Mouse (Mus musculus): ENCODE data around the gene Sema4d. TPM values are rescaled to one million over a fixed set of nuclear protein-coding genes. Genes with fewer than 3 reads are reported as not detected.
"Not testable (repeated sequence)": the region's sequence is repeated elsewhere in the genome, so short reads cannot be mapped to it uniquely, and the experiment has no call there.

Gene Sema4d
- total RNA-seq, 1 experiment from 2014 or later, result 134 TPM

GRCm38 (mm10) chr13:51712022-51712421 is 81.5 kb downstream of the Sema4d start:
- ATAC-seq (replicated peaks; ENCODE audit: insufficient number of reproducible peaks, low FRiP score, low TSS enrichment, poor library complexity, severe bottlenecking), result no peak

- ATAC-seq (replicated peaks; ENCODE audit: insufficient number of reproducible peaks, low FRiP score, low TSS enrichment, poor library complexity, severe bottlenecking), result peak; percentile 60
Observed at GRCm38 (mm10) chr13:51710738-51711137, 82.8 kb downstream of the Sema4d start.

- no peak for ATAC-seq (replicated peaks; ENCODE audit: insufficient number of reproducible peaks, low FRiP score, low TSS enrichment, poor library complexity, severe bottlenecking)
Observed at GRCm38 (mm10) chr13:51705882-51706854, 87.4 kb downstream of the Sema4d start.

DNA sequence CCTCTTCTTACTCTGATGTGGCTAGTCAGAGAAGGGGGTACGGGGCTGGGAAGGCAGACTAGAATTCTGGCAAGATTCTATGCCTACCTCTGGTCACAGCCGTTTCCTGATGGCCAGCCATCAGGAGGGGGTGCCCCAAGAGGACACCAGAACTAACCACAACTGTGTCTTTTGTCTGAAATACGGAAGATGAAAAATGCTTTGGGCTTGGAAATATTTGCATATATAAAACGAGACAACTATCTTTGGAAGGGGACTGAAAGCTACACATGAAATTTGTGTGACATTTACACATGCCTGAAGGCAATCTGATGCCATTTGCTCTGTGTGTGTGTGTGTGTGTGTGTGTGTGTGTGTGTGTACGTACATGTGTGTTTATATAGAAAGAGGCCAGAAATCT is 89.7 kb downstream of the Sema4d start:
- no peak for ATAC-seq (replicated peaks; ENCODE audit: insufficient number of reproducible peaks, low FRiP score, low TSS enrichment, poor library complexity, severe bottlenecking)

DNA sequence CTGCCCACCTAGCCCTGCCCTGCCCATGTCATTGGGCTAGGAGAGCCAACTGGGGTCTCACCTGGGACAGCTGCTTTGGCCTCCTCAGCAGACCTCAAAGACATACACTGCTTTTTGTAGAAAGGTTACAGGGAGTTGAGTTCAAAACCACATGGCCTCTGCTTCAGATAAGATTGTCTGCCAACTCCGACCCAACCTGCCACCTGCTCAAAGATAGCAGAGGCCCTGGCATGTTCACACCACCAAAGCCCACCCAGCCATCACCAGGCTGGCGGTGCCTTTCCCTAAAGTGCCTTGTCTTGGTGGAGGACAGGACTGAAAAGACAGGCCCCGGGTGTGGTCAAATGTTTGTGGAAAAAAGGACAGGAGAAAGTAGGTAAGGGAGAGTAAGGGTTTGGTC is 95.2 kb downstream of the Sema4d start:
- ATAC-seq (replicated peaks; ENCODE audit: insufficient number of reproducible peaks, low FRiP score, low TSS enrichment, poor library complexity, severe bottlenecking), result no peak

DNA sequence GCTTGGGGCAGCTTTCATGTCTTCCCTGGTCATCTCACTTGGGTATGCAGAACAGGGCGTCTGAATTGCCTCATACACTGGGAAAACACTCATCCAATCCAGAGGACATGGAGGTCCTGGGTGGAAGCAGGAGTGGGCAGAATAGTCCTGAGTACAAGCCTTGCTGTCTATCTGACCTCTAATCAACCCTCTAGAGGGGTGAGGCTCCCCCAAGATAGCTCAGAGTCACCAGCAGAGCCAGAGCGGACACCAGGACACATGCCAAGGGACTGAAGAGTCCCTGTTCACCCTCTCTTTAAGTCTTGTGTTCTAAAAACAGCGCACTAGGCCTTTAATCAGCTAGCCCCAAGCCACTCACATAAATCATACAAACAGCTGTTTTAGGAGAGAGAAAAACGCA is 95.7 kb downstream of the Sema4d start:
- no peak for ATAC-seq (replicated peaks; ENCODE audit: insufficient number of reproducible peaks, low FRiP score, low TSS enrichment, poor library complexity, severe bottlenecking)

DNA sequence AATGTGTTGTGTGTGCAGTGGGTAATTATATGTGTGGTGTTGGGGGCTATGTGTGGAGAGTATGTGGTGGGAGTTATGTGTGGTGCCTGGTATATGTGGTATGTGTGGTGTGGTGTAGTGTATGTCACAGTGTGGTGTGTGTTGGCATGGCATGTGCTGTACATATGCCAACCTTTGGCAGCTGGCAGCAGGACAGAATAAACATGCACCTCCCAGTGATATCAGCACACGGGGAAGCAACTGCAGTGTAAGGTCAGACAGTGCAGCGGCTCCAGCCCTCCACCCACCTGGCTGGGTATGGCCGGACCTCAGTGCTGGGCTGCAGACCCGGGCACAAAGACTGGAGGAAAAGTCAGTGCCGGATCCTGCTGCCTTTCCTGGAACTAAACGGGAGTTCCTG is 96.1 kb downstream of the Sema4d start:
- ATAC-seq (replicated peaks; ENCODE audit: insufficient number of reproducible peaks, low FRiP score, low TSS enrichment, poor library complexity, severe bottlenecking), result no peak

GRCm38 (mm10) chr13:51696481-51696880 is 97.1 kb downstream of the Sema4d start:
- ATAC-seq (replicated peaks; ENCODE audit: insufficient number of reproducible peaks, low FRiP score, low TSS enrichment, poor library complexity, severe bottlenecking), result peak; percentile 80

GRCm38 (mm10) chr13:51688688-51689087 is 104.9 kb downstream of the Sema4d start:
- no peak for ATAC-seq (replicated peaks; ENCODE audit: insufficient number of reproducible peaks, low FRiP score, low TSS enrichment, poor library complexity, severe bottlenecking)

DNA sequence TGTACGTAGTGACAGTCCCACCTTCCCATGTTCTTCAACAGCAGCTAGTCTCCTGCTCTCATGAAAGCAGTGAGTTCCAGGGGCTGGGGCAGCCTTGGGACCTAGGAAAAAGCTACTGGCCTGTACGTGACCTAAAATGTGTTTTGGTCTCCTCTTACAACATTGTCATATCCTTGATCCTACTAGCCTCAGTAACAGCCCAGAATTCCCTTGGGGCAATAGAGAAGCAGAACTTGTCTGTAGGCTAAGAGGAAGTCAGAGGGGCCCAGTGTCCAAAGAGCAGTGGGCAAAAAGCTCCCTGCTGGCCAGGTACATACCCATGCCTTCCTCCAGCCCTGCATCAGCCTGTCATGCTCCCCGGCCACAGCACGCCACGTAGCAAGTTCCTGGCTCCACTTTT is 106.6 kb downstream of the Sema4d start:
- peak; percentile 49; the same call in 1 of the 2 replicates for ATAC-seq (replicated peaks; ENCODE audit: insufficient number of reproducible peaks, low FRiP score, low TSS enrichment, poor library complexity, severe bottlenecking)

DNA sequence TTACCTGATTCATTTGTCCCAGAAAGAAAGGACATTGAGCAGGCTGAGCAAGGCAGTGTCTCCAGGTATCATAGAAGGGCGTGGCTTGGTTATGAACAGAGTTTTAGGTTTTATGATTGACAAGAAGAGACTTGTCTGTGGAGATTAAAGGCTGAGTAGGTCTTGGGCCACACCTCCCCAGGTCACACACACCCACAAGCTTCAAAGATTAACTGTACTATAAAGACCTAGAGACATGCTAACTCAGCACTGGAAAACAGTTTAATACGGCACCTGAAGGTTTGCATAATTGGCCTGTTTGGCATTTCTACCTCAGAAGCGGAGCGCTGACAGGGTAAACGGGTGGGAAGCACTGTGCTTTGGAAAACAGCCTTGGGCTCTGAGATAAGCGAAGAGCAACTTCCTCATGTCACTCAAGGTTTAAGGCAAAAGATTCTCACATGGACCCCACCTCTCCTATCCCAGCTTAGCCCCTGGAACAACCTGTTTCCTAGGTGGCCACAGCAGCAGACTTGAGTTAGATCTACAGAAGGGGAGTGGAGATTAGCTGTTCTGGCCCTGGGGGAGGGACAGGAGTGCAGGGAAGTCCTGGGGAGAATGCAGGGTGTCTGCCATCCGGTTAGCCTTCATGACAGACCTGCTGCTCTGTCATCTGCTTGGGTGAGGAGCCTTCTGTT is 108.1 kb downstream of the Sema4d start:
- ATAC-seq (replicated peaks; ENCODE audit: insufficient number of reproducible peaks, low FRiP score, low TSS enrichment, poor library complexity, severe bottlenecking), result no peak

DNA sequence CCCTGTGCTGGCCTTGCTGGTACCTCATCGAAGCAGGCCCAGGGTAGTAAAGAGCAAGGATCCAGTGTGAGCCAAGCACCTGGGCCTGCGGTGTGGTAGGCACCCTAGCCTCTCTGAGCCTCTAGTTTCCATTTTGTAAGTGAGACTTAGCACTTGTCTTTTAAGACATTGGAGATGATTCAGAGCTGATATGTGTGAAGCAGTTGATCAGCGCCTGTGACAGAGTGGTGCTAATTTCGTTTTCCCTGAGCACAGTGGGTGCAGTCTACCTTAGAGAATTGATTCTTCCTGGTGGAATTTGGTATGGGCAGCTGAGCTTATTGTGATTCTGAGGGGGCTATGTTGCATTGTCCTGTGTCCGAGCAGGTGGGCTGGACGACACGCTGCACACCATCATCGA is 111.9 kb downstream of the Sema4d start:
- ATAC-seq (replicated peaks; ENCODE audit: insufficient number of reproducible peaks, low FRiP score, low TSS enrichment, poor library complexity, severe bottlenecking), result no peak

- no peak for ATAC-seq (replicated peaks; ENCODE audit: insufficient number of reproducible peaks, low FRiP score, low TSS enrichment, poor library complexity, severe bottlenecking)
Observed at GRCm38 (mm10) chr13:51681076-51681475, 112.5 kb downstream of the Sema4d start.

- ATAC-seq (replicated peaks; ENCODE audit: insufficient number of reproducible peaks, low FRiP score, low TSS enrichment, poor library complexity, severe bottlenecking), result no peak
Observed at GRCm38 (mm10) chr13:51679332-51679731, 114.2 kb downstream of the Sema4d start.

DNA sequence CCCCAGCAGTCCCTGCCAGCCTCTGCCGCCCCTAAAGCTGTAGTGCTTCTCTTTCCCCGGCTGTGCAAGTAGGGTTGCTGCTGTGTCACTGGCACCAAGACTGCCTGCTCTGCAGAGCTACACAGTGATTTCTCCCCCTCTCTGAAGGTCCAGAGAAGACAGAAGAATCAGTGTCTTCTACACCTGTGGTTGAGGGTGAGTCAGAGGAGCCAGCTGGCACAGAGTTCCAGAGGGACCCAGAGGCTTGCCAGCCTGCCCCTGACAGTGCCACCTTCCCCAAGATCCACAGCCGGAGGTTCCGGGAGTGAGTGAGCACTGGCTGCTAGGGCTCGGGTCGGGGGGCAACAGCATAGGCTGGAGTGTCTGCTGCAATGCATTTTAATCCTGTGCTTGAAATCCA is 114.9 kb downstream of the Sema4d start:
- no peak for ATAC-seq (replicated peaks; ENCODE audit: insufficient number of reproducible peaks, low FRiP score, low TSS enrichment, poor library complexity, severe bottlenecking)

DNA sequence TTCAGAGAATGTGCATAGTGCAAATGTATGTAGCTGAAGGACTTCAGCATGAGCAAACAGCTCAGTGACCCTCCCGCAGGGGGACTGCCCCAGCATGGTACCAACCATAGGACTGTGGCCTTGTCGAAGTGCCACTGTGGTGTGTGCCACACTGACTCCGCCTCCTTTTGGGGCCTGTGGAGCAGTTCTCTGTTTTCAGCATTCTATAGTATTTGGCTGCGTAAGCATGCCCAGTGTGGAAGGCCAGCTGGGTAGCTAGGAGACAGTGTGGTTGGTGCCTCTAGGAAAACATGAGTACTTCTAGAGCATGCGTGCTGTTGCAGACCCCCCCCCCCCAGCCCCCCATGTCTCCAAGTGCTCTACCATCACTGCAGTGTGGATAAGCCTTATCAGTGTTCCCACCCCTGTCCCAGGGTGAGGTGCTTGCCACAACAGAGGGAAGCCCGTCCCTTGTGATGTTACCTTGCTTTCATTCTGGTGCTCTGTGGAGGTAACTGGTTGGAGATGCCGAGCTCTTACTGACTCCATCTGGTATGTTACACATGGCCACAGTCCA is 115.8 kb downstream of the Sema4d start:
- ATAC-seq (replicated peaks; ENCODE audit: insufficient number of reproducible peaks, low FRiP score, low TSS enrichment, poor library complexity, severe bottlenecking), result no peak

GRCm38 (mm10) chr13:51677041-51677440 is 116.5 kb downstream of the Sema4d start:
- no peak for ATAC-seq (replicated peaks; ENCODE audit: insufficient number of reproducible peaks, low FRiP score, low TSS enrichment, poor library complexity, severe bottlenecking)

GRCm38 (mm10) chr13:51676641-51677040 is 116.9 kb downstream of the Sema4d start:
- ATAC-seq (replicated peaks; ENCODE audit: insufficient number of reproducible peaks, low FRiP score, low TSS enrichment, poor library complexity, severe bottlenecking), result no peak

GRCm38 (mm10) chr13:51668195-51668594 is 125.4 kb downstream of the Sema4d start:
- not testable (repeated sequence) for ATAC-seq (replicated peaks; ENCODE audit: insufficient number of reproducible peaks, low FRiP score, low TSS enrichment, poor library complexity, severe bottlenecking)

GRCm38 (mm10) chr13:51663561-51663960 is 130.0 kb downstream of the Sema4d start:
- ATAC-seq (replicated peaks; ENCODE audit: insufficient number of reproducible peaks, low FRiP score, low TSS enrichment, poor library complexity, severe bottlenecking), result no peak
